Mouse (Mus musculus) left cerebral cortex, postnatal 10 days (tissue): ENCODE measurements around the gene Zfp365. TPM values are rescaled to one million over a fixed set of nuclear protein-coding genes. Genes with fewer than 3 reads are reported as not detected.

Experiments
- DNase-seq, 2 experiments: peaks; one replicate each; pipeline ENCODE4 v3.0.0; 2021 to 2022; ENCODE audit warnings: low spot score in 2 of 2, mixed read lengths in 1 of 2; ENCODE audit errors: extremely low spot score in 1 of 2
- intact Hi-C: fragments of 180-260 bp; cut with DNase I; formaldehyde crosslinking; loops from one replicate; pipeline ENCODE4 v1.15.1; 2025
- total RNA-seq, 2 experiments: library from RNA; stranded (reverse); gene quantifications; 2 replicates each; pipeline ENCODE4 v1.2.3; 2021

Gene Zfp365
- 100 to 1,000 TPM; 131 to 132 TPM for total RNA-seq

DNA sequence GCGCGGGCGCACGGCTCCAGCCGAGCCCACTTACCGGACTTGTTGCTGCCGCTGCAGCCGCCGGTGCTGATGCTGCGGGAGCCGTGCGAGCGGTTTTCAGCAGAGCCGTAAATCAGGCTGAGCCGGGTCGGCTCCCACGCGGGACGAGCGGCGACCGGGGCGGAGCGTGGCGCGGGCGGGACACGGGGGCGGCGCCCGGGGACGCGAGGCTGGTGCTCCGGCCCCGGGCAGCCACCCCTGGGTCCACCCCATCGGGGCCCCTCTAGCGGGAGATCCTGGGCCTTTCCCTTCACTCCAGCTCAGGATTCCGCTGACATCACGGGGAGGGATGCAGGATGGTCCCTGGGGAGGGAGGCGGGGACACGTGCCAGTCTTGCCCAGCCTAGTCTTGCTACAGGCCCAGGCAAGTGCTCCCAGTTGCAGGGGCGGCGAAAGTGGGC lies at the start of gene Zfp365:
Gene Zfp365, minus strand, starts transcription at position 326 of the 440 bp plus-strand sequence.
- intact Hi-C loops = no loop called here
- peak; percentile 81 to 90 for DNase-seq

DNA sequence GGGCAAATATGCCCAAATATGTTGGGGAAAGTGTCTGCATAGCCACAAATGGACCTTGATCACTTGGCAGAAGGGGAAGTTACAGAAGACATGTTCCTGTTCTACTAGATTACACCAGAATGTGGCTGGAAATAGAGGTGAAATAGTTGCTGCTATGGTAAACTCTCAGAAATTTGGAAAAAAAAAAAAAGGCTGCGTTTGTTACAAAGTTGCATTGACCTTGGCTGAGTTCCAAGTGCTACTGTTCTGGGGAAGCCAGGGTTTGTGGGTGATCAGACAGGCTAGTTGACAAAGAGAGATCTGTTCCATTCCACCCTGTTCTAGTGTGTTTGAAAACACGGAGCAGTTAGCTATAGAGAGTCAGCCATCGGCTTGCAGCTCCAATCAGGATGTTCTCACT lies 47.5 kb upstream of the Zfp365 start:
- no peak for DNase-seq
- intact Hi-C loops = no loop called here

DNA sequence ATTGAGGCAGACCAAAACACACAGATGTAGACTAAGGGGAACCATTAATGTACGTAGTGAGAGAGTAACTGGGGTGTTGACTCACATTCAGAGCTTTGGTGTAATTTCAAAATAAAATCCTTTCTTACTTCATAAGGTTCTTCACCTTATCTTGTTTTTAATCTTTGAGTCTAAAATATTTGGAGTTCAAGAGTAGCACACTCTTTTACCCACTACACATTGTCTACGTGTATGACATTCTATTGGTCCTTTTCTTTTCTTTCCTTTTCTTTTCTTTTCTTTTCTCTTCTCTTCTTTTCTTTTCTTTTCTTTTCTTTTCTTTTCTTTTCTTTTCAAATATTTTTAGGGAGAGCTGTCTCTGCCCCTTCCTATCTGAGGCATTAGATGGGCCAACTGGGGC lies 43.5 kb upstream of the Zfp365 start:
- intact Hi-C loops = no loop called here

DNA sequence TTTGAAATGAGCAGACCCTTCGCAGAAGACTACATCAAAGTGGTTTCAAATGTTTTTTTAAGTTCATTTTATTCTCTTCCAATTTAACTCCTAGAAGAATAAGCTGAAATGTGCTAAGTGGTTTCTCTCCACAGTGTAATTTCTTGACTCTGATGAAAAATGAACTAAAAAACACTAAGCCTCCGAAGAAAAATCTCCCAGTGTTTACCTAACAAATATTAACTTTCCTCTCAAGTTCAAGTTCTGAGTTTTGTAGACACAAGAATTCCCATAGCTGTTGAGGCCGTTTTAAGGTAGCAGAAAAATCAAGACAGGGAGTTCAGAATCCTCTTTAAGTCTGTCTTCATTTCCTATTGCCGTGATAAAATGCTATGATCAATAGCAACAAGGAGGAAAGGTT lies 39.2 kb upstream of the Zfp365 start:
- no peak for DNase-seq
- intact Hi-C loops = no loop called here

More for the DNA sequence above, 43.5 kb upstream of the Zfp365 start:
- no peak for DNase-seq

DNA sequence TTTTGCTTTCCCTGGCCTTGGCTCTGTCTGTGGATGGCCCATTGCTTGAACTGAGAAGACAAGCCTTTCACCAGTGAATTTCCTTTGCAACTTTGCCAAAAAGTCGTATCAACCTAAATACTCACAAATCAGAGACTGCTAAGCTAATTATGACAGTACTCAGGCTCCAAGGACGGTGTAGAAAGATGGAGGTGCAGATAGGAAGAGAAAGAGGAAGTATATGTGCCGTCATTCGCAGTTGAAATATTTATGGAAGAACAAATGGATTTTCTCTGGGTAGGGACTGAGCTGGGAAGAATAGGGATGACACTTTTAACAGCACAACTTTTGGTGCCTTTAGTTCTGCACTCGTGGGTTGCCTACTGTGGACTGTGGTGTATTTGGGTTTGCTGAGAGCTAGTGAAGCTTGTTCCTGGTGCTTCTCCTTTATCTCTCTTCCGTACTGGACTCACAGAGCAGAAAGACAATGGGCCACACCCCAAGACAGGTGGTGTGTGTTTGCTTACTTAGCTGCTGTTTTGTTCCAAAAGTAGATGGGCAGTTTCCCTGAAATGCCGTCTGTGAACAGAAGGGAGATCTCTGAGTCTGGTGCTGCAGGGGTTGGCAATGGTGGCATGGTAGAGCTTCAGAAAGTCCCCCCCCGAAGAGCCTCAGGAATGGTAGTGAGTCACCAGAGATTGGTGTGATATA lies 37.7 kb upstream of the Zfp365 start:
- DNase-seq = no peak
- intact Hi-C loops = no loop called here

DNA sequence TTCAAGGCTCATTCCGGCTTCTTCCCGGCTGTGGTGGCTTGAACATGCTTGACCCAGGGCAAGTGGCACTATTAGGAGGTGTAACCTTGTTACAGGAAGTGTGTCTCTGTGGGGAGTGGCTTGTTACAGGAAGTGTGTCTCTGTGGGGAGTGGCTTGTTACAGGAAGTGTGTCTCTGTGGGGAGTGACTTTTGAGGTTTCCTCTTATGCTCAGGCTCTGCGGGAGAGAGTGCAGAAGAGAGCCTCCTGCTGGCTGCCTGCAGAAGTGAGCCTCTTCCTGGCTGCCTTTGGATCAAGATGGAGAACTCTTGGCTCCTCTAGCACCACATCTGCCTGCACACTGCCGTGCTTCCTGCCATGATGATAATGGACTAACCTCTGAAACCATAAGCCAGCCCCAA lies 31.1 kb upstream of the Zfp365 start:
- DNase-seq = no peak
- intact Hi-C loops = no loop called here

DNA sequence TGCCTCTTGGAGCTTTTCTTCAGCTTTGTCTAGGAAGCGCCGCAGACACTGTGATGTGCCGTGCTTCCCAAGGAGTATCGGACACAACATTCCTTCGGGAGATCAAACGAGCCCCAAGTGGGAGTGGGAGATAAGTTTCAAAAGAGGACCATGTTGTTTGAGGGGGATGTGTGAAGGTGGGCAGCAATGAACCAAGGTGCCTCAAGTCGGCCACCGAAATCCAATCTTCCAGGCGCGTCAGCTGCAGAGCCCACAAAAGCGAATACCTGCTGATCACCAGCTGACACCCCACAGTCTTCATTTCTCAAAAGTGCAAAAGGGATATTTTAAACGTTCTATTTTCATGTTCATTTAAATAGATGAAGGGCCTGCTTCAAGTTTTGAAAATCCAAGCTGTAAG lies 27.1 kb upstream of the Zfp365 start:
- no peak for DNase-seq
- intact Hi-C loops = no loop called here

DNA sequence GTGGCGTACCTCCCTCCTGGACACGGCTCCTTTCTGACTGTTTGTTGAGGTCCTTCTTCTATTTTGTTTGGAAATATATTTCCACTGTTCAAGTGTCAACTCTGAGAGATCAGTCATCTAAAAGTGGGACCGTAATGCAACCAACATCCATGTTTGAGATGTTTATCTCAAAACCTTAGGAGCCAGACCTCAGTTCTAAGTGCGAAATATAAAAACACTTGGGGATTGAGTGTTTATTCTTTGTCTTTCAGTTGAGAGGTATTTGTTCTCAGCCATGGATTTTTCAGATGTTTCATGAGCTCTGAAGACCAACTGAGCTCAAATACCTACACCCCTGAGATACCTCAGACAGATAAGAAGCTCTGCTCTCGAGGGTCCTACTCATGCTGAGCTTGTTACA lies 25.3 kb upstream of the Zfp365 start:
- intact Hi-C loops = no loop called here
- DNase-seq = no peak

DNA sequence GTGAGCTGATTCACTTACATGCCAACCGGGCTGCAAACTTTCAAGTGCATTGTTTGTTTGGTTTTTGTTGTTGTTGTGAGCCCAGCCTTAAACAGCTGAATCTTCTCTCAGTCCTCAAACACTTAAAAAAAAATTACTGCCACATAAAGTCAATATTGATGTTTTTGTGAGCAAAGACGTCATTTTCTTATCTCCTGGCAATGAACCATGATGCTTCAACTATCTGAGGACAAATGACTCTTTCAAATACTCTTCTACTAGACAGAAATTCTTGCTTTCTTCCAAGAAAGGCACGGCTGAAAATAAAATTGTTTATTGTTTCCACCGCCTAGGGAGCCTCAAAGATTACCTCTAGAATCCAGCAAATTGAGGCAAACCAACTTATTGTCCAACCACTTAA lies 24.5 kb upstream of the Zfp365 start:
- intact Hi-C loops = no loop called here
- no peak for DNase-seq

DNA sequence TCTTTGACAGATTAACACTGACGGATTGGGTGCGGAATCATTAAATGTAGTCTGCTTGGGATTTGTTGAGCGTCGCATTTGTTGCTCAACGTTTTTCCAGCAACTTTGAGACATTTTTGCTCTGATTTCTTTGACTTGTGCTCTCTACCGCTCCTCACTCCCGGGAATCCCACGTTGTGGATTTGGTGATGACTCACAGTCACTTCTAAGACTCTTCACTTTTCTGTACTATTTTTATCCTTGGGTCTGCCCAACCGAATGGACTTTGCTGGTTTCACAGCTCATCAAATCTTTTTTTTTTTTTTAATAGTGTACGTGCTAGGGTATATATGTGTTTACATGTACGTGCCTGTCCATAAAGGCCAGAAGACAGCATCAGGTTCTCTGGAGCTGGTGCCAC lies 20.3 kb upstream of the Zfp365 start:
- intact Hi-C loops = no loop called here
- no peak for DNase-seq

DNA sequence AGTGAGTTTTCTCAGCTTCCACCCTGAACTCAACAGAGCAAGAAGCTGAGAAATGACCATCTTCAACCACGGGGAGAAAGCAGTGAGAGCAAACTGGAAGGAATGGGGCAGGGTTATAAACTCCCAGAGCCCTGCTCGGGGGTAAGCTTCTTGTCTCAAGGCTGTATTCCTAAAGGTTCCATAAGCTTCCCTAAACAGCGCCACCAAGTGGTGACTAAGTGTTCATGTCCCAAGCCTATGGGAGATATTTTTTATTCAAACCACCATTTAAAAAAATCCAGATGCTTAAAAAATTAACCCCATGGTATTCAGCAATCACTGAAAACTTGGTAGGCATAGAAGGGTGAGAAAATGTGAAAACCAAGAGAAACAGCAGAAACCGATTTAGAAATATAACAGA lies 18.9 kb upstream of the Zfp365 start:
- intact Hi-C loops = no loop called here
- DNase-seq = no peak

DNA sequence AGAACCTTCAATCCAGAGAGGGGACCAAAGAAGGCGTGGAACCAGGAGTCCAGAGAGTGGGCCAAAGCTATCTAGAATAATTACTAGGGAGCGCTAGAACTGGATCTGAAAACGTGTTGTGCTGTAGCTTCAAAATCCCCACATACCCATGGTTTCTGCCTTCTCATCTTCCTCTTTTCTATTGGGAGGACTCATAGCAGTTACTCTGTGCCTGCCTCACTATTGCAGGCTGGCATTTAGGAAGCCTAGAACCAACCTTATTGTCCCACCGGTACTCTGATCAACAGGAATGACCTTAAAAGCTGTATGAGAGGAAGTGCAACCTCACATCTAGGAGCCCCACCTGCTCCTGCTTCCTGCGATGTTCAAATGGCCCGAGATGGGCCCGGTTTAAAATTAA lies 16.1 kb upstream of the Zfp365 start:
- intact Hi-C loops = no loop called here
- no peak for DNase-seq

DNA sequence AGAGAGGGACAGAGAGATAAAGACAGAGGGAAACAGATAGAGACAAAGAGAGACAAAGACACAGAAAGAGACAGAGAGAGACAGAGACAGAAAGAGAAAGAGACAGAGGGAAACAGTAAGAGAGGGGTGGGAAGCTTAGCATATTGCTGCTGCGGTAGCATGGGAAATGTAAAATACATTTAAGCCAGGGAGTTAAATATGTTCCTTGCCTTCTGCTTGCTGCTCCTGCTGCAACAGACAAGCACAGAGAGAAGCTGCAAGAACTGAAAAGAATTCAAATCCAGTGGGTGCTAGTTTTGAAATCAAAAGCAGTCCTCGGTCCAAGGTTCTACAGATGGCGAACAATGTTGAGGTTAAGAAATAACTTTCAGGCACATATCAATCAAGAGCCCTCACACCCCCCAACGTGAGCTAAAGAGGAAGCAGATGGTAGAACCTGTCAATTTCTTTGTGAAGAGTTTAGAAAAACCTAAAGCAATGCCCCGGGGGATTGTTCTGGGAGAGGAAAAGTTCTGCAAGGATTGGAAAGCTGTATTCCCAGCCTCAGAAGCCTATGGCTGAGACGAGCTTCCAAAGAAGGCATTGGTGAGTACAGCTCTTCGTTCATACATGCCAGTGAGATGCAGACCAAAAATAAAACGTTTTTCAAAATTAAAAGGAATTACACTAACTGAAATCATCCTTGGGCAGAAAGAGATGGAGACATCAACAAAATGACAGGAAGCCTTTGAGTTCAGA lies 15.4 kb upstream of the Zfp365 start:
- DNase-seq = peak in 1 of 2 experiments; percentile 38

DNA sequence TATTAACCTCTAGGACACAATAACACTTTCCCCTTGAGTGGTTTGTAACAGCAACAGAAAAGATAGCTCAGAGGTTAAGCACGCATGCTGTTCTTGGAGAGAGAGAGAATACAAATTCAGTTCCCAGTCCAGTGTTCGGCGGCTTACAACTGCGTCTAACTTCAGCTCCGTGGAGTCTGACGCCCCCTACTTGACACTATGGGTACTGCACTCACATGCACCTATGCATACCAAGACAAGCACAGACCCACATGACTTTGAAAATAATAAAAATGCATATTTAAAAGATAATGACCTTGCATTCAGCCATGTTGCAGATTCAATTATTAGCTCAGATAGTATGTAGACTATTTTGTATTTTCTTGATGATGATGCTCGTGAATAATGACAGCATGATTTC lies 11.6 kb upstream of the Zfp365 start:
- intact Hi-C loops = no loop called here
- DNase-seq = no peak

More for the DNA sequence above, 15.4 kb upstream of the Zfp365 start:
- intact Hi-C loops = no loop called here

DNA sequence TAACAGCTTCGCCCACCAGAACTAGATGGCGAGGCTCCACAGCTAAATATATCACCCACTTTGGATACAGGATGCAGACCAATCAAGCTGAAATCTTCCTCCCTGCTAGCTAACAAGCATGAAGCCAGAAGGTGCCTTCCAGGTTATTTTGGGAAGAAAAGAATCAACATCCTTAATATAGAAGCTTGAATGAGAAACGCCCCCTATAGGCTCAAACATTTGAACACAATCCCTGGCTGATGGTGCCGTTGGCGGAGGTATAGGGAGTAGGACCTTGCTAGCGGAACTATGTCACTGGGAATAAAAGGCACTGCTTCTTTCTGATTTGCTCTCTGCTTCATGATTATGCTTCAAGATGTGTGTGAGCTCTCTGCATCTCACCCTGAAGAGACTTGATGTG lies 9.3 kb upstream of the Zfp365 start:
- no peak for DNase-seq
- intact Hi-C loops = no loop called here

DNA sequence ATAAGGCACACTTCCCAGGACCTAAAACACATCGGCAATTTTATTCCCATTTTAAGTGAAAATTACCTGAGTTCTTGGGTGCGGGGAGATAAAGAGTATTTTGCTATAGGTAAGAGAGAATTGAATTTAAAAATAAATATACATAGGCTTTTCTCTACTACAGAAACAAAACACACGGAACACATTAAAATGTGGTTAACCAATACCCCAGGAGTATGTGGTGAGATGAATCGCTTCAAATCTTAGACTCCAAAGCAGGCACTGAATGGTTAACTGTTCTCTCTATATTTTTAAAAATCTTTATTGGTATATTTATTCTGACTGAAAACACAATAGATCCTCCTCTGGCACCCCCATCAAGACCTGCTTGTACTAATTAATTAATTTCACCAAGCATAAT lies 7.2 kb upstream of the Zfp365 start:
- intact Hi-C loops = no loop called here
- DNase-seq = no peak

DNA sequence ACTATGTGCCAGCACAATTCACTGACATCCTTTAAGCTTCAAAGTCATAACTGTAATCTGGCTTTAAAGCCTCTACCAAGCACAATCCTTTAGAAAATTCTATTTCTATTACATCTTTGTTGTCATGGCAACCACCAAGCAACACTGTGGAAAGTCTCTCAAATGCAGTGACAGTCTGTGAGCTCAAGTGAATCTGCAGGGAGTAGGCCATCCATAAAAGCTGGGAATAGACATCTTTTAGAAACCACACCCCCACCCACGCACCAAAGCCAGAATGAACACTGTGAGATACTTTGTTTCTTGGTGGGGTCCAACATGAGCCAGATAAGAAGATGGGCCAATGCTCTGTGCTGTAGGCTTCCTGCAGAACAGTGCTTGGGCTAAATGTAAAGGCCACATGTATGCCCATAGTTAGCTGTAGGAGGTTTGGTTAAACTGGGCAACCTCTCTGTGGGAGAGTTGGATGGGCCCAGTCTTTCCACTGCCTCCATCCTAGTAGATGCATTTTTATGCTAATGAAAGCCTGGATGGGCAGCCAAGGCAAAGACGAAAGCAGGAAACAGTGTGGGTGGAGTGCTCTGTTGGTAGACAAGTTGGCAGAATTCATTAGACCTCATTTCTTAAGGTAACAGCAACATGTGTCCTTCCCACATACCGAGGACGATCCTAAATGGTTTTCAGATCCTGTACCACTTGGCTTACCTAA lies 5.9 kb upstream of the Zfp365 start:
- intact Hi-C loops = no loop called here
- peak; percentile 53 to 70 for DNase-seq

DNA sequence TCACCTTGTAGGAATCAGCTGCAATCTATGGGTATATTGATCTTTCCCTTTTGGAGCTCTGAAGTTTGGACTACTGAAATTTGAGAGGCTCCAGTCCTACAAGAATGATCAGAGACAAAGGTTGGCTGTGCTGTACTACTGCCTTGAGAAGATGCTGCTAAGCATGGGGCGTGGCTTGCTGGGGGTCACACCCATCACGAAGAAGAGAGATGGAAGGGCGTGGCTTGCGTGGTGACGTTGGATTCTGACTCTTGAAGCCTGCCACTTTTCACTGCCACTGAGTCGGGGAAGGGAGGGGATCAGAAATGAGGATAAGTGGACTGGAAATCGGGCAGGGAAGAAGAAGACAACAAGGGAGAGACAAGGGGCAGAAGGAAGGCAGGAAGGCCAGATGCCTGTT lies 4.9 kb upstream of the Zfp365 start:
- intact Hi-C loops = no loop called here
- DNase-seq = no peak

DNA sequence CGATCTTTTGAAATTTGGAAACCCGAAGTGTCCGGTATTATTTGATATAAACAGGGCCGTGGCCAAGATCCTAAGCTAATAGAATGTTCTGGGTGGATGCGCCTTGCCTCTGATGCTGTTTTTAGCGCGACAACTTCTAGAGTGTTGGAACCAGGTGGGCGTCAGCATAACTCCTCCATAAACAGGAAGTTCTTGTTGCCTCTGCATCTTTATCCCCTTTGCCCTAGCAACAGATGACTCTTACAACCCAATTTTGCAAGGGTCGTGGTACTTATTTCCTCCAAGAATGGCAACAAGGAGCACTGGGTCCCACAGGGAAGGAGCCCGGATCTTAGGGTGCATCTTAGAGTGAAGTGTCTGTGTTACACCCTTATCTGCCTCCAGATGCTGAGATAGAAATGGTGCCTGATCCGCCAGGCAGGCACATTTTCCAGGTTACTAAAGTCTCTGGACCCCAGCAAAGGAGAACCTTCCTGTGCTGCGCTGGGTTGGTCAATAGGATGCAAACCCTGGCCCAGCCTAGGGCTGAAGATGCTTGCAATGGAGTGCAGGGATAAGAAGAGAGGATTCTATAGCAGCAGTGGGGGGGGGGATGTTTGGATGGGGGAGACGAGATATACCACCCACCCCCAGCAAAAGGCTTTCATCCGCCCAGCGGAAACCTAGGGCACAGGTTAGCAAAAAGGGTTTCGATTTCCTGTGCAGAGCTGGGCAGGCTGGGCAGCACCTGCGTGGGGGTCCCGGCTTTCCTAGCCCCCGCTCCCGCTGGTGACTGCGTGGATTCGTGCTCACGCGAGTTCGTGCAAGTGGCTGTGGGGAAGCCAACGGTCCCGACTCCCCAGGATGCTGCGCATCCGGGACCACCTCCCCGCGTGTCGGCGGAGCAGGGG lies 770 bp downstream of the Zfp365 start:
- DNase-seq = no peak
- intact Hi-C loops = no loop called here
